ENCODE assay signal across 23 mouse cellular contexts in the genomic region with DNA sequence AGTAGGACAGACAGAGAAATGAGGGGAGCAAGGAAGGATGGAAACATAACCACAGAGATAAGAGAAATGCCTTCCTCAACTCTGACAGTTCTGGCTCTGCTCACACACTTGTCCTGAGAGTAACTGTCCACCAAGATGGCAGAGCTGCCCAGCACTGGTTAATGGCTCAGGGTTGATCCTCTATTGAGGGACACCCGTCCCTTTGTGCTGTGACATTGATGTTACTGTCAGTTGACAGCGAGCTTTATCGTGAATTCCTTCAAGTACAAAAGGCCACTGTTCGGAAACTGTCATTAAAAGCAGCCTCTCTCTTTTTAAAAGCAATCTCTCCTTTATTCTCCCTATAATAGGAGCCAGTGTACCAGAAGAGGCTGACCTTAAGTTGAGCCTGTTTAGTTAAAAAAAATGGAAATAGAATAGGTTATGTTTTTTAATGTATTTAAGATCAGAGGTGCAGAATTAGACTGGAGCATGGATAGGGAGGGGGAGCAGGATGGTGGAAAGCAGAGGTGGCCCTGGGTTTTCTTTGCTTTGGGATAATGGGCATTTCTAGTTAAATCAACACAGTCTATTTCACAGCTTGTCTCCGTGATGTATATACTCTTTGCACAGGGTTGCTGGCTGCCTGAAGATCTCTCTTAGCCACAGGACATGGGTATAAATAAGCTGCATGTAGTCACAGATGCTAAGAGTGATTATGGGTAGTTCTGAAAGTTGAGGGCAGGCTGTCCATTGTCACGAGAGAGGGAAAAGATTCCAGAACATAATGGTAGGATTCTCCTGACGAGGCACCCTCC.
A peak's percentile ranks its signal among the peaks of the same experiment; 100 is the strongest.
DNase-seq lines count a peak whose midpoint lies in the region; ATAC-seq and TF ChIP-seq lines count a peak whose summit lies in the region.
"Had no signal": no experiment of that assay in that cellular context is flagged by ENCODE, and none has a peak within 500 bp of the region (broad histone marks: within the 10 kb centered on the region; RNA-seq: fewer than 3 reads in every experiment).

No protein-coding gene starts in this region.

- no peak overlapping the region for H3K9ac ChIP-seq in forebrain, embryonic 13.5 days
- H3K9ac ChIP-seq in forebrain, embryonic 16.5 days (replicated peaks; ENCODE audit: low read depth, low read length): no peak overlapping the region
- no peak overlapping the region for H3K9ac ChIP-seq in liver, embryonic 12.5 days
- H3K9ac ChIP-seq in liver, postnatal 0 days (replicated peaks): no peak overlapping the region
- H3K9ac ChIP-seq: embryonic facial prominence, embryonic 13.5 days; heart, embryonic 13.5 days; limb, embryonic 13.5 days; lung, embryonic 14.5 days; midbrain, embryonic 12.5 days had no signal

- no peak for DNase-seq in liver, postnatal 0 days
- peak; percentile 34 for DNase-seq in mesoderm, embryonic 11.5 days (ENCODE audit: low read depth, low spot score)
- no peak for DNase-seq in cerebellum, postnatal 36 days
- DNase-seq in thymus, postnatal 4 days: no peak
- DNase-seq: adrenal gland, postnatal 14 days; cerebellum, adult 11-12 months; cerebellum, postnatal 14 days; kidney, postnatal 10 days; layer of hippocampus, postnatal 36 days; lung, embryonic 14.5 days; lung, postnatal 4 days; right cerebral cortex, postnatal 4 days had no signal

- no peak overlapping the region for H3K27ac ChIP-seq in forebrain, embryonic 13.5 days
- H3K27ac ChIP-seq in forebrain, embryonic 16.5 days (ENCODE audit: low read length): no peak overlapping the region
- H3K27ac ChIP-seq in liver, embryonic 12.5 days: peak overlapping the region; percentile 99
- no peak overlapping the region for H3K27ac ChIP-seq in liver, postnatal 0 days (ENCODE audit: low read depth)
- H3K27ac ChIP-seq: embryonic facial prominence, embryonic 13.5 days; heart, embryonic 13.5 days; hindbrain, postnatal 0 days; limb, embryonic 13.5 days; midbrain, embryonic 12.5 days had no signal

- H3K9me3 ChIP-seq in forebrain, embryonic 13.5 days (replicated peaks): no peaks in the 10 kb centered on the region
- H3K9me3 ChIP-seq in forebrain, embryonic 16.5 days (ENCODE audit: control insufficient read depth, low read length): no peaks in the 10 kb centered on the region
- no peaks in the 10 kb centered on the region for H3K9me3 ChIP-seq in liver, embryonic 12.5 days (replicated peaks)
- H3K9me3 ChIP-seq in liver, postnatal 0 days (ENCODE audit: low read length): no peaks in the 10 kb centered on the region
- H3K9me3 ChIP-seq: embryonic facial prominence, embryonic 13.5 days; heart, embryonic 13.5 days; limb, embryonic 13.5 days; midbrain, embryonic 12.5 days had no signal

- no peak overlapping the region for H3K4me2 ChIP-seq in forebrain, embryonic 13.5 days
- H3K4me2 ChIP-seq in forebrain, embryonic 16.5 days (ENCODE audit: low read length): no peak overlapping the region
- no peak overlapping the region; the same call in 1 of the 2 replicates for H3K4me2 ChIP-seq in liver, embryonic 12.5 days
- no peak overlapping the region for H3K4me2 ChIP-seq in liver, postnatal 0 days (ENCODE audit: low read depth, low read length)
- H3K4me2 ChIP-seq: embryonic facial prominence, embryonic 13.5 days; heart, embryonic 13.5 days; limb, embryonic 13.5 days; lung, embryonic 14.5 days; midbrain, embryonic 12.5 days had no signal

- no peaks in the 10 kb centered on the region for H3K27me3 ChIP-seq in forebrain, embryonic 13.5 days
- H3K27me3 ChIP-seq in forebrain, embryonic 16.5 days (replicated peaks; ENCODE audit: control insufficient read depth, insufficient read depth, low read length): no peaks in the 10 kb centered on the region
- H3K27me3 ChIP-seq in liver, embryonic 12.5 days (replicated peaks): no peaks in the 10 kb centered on the region
- H3K27me3 ChIP-seq in liver, postnatal 0 days (ENCODE audit: insufficient read depth, low read length): no peaks in the 10 kb centered on the region
- H3K27me3 ChIP-seq: embryonic facial prominence, embryonic 13.5 days; heart, embryonic 13.5 days; limb, embryonic 13.5 days had no signal

- no peaks in the 10 kb centered on the region for H3K36me3 ChIP-seq in forebrain, embryonic 13.5 days (ENCODE audit: poor library complexity, severe bottlenecking)
- H3K36me3 ChIP-seq in forebrain, embryonic 16.5 days (ENCODE audit: control insufficient read depth, insufficient read depth): no peaks in the 10 kb centered on the region
- H3K36me3 ChIP-seq in liver, embryonic 12.5 days: no peaks in the 10 kb centered on the region
- H3K36me3 ChIP-seq in liver, postnatal 0 days (replicated peaks; ENCODE audit: insufficient read depth, low read length): no peaks in the 10 kb centered on the region
- H3K36me3 ChIP-seq: embryonic facial prominence, embryonic 13.5 days; G1E; heart, embryonic 13.5 days; limb, embryonic 13.5 days; midbrain, embryonic 12.5 days had no signal

- no peak overlapping the region for H3K4me3 ChIP-seq in forebrain, embryonic 13.5 days
- no peak overlapping the region for H3K4me3 ChIP-seq in forebrain, embryonic 16.5 days (replicated peaks; ENCODE audit: low read length)
- H3K4me3 ChIP-seq in liver, embryonic 12.5 days: no peak overlapping the region
- no peak overlapping the region for H3K4me3 ChIP-seq in liver, postnatal 0 days (ENCODE audit: low read depth, low read length)
- H3K4me3 ChIP-seq: embryonic facial prominence, embryonic 13.5 days; heart, embryonic 13.5 days; limb, embryonic 13.5 days; midbrain, embryonic 12.5 days had no signal

- WGBS in forebrain, embryonic 13.5 days: 29% methylated on average over 7 of the region's 7 CpGs
- 25% methylated on average over 7 of the region's 7 CpGs for WGBS in forebrain, embryonic 16.5 days
- WGBS in liver, embryonic 12.5 days (ENCODE audit: insufficient replicate concordance): 67% methylated on average over 7 of the region's 7 CpGs
- 63% methylated on average over 7 of the region's 7 CpGs for WGBS in liver, postnatal 0 days (ENCODE audit: insufficient replicate concordance)

- no peak for TF ChIP-seq EP300 in liver, postnatal 0 days (IDR thresholded peaks at IDR 0.05; ENCODE audit: low read depth)

- H3K4me1 ChIP-seq in forebrain, embryonic 13.5 days: peaks cover 13% of the 10 kb centered on the region
- no peaks in the 10 kb centered on the region; the same call in 1 of the 2 replicates for H3K4me1 ChIP-seq in forebrain, embryonic 16.5 days (replicated peaks; ENCODE audit: control insufficient read depth, insufficient read depth, low read length)
- H3K4me1 ChIP-seq in liver, embryonic 12.5 days: peaks cover 77% of the 10 kb centered on the region
- no peaks in the 10 kb centered on the region for H3K4me1 ChIP-seq in liver, postnatal 0 days (ENCODE audit: insufficient read depth)
- H3K4me1 ChIP-seq: embryonic facial prominence, embryonic 13.5 days; limb, embryonic 13.5 days had no signal

- ATAC-seq in forebrain, embryonic 13.5 days: peak; percentile 24; the same call in 1 of the 2 replicates
- no peak for ATAC-seq in forebrain, embryonic 16.5 days
- ATAC-seq in liver, embryonic 12.5 days: no peak
- ATAC-seq in liver, postnatal 0 days: no peak
- ATAC-seq: activated CD4-positive, CD25-positive, alpha-beta regulatory T cell, adult 4 months; hindbrain, postnatal 0 days; intestine, postnatal 0 days had no signal

- no peak for TF ChIP-seq CTCF in liver, postnatal 0 days (IDR thresholded peaks at IDR 0.05; ENCODE audit: low read depth)
